Mouse (Mus musculus) forebrain, embryonic 15.5 days (tissue): ENCODE measurements around the gene Vmn2r25. TPM values are rescaled to one million over a fixed set of nuclear protein-coding genes. Genes with fewer than 3 reads are reported as not detected.
"Not testable (repeated sequence)": the region's sequence is repeated elsewhere in the genome, so short reads cannot be mapped to it uniquely, and the experiment has no call there.

Experiments used
- ATAC-seq: fragments of 200-750 bp; cut with Nextera tagmentation; replicated peaks from 2 replicates; pipeline ENCODE4 v1.8.0; 2017; ENCODE audit warnings: mild to moderate bottlenecking, moderate TSS enrichment, moderate library complexity
- H3K27ac ChIP-seq: fragments of 300-500 bp; sonication (generic); replicated peaks from 2 replicates; pipeline ENCODE4 v1.5.1; 2015; ENCODE audit warnings: mild to moderate bottlenecking, inconsistent platforms
- H3K27me3 ChIP-seq: fragments of 300-500 bp; sonication (generic); 2 replicates; pipeline ENCODE4 v1.6.1; 2015; ENCODE audit warnings: inconsistent platforms
- H3K36me3 ChIP-seq: fragments of 300-500 bp; sonication (generic); 2 replicates; pipeline ENCODE4 v1.6.1; 2015; ENCODE audit warnings: mild to moderate bottlenecking, inconsistent platforms
- H3K4me1 ChIP-seq: fragments of 300-500 bp; sonication (generic); 2 replicates; pipeline ENCODE4 v1.6.1; 2015; ENCODE audit warnings: inconsistent platforms
- H3K4me2 ChIP-seq: fragments of 300-500 bp; sonication (generic); replicated peaks from 2 replicates; pipeline ENCODE4 v1.6.1; 2015; ENCODE audit warnings: mild to moderate bottlenecking, inconsistent platforms
- H3K4me3 ChIP-seq: fragments of 300-500 bp; sonication (generic); 2 replicates; pipeline ENCODE4 v1.5.1; 2015; ENCODE audit warnings: mild to moderate bottlenecking, inconsistent platforms
- H3K9ac ChIP-seq: fragments of 300-500 bp; sonication (generic); replicated peaks from 2 replicates; pipeline ENCODE4 v1.6.1; 2015; ENCODE audit warnings: mild to moderate bottlenecking, inconsistent platforms
- H3K9me3 ChIP-seq: fragments of 300-500 bp; sonication (generic); 2 replicates; pipeline ENCODE4 v1.6.1; 2016; ENCODE audit warnings: inconsistent platforms
- WGBS: fragments of 180-500 bp; shearing (Covaris S2); methylation state at CpG from one replicate; pipeline ENCODE4 v1.1.7; 2015; ENCODE audit warnings: mixed read lengths; 5-methylcytosine and 5-hydroxymethylcytosine counted together
- polyA plus RNA-seq: library from polyadenylated mRNA; unstranded; fragments of >200 nt; fragmentation: Nextera tagmentation; extraction: Ambion mirVana; gene quantifications from 2 replicates; pipeline ENCODE4 v1.2.1, GENCODE M21; 2015

The Vmn2r25 gene
- polyA plus RNA-seq: not detected in 2 replicates

- H3K4me2 ChIP-seq, H3K27ac ChIP-seq, H3K27me3 ChIP-seq, H3K36me3 ChIP-seq, H3K4me3 ChIP-seq, ATAC-seq, H3K9me3 ChIP-seq, H3K4me1 ChIP-seq, H3K9ac ChIP-seq: not testable (repeated sequence)
- 76% methylated on average over 2 of the region's 2 CpGs for WGBS
Observed at GRCm38 (mm10) chr6:123853363-123853762, at the start of gene Vmn2r25. Gene Vmn2r25 (minus strand): TSS chr6:123853463.

GRCm38 (mm10) chr6:123819951-123820350, 33.3 kb downstream of the Vmn2r25 start:
- Histone ChIP-seq H3K4me3 (no peak overlapping the region), H3K9me3 (no peaks in the 10 kb centered on the region), H3K4me1 (no peaks in the 10 kb centered on the region), H3K9ac (no peak overlapping the region), H3K36me3 (no peaks in the 10 kb centered on the region), H3K27ac (no peak overlapping the region), H3K27me3 (no peaks in the 10 kb centered on the region), H3K4me2 (no peak overlapping the region)
- ATAC-seq: no peak
- 84% methylated on average over 8 of the region's 8 CpGs for WGBS

GRCm38 (mm10) chr6:123810291-123810690, 43.0 kb downstream of the Vmn2r25 start:
- not testable (repeated sequence) for ATAC-seq, H3K9ac ChIP-seq, H3K4me1 ChIP-seq, H3K36me3 ChIP-seq, H3K4me3 ChIP-seq, H3K27ac ChIP-seq, H3K27me3 ChIP-seq, H3K9me3 ChIP-seq, H3K4me2 ChIP-seq

DNA sequence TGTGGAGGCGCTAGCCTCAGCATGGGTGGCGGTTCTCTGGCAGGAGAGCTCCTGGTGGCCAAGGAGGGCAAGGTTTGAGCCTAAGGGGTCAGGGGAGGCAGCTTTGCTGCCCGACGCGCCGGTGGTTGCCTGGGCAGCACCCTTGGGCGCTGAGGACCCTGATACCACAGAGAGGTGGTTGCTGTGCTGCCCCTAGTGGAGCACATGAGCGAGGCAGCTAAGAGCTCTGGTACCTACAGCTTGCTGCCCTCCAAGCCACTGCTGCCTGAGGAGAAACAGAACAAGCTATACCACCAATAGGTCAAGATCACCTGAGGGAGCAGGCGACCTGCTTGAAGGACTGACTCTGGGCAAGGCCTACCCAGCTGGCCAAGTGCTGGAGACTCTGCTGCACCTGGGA, 59.5 kb downstream of the Vmn2r25 start:
- no peak for ATAC-seq
- Histone ChIP-seq H3K4me1 (no peaks in the 10 kb centered on the region), H3K9me3 (no peaks in the 10 kb centered on the region), H3K27ac (no peak overlapping the region), H3K9ac (no peak overlapping the region), H3K36me3 (no peaks in the 10 kb centered on the region), H3K27me3 (no peaks in the 10 kb centered on the region), H3K4me2 (no peak overlapping the region), H3K4me3 (no peak overlapping the region)
- 41% methylated on average over 9 of the region's 9 CpGs for WGBS

DNA sequence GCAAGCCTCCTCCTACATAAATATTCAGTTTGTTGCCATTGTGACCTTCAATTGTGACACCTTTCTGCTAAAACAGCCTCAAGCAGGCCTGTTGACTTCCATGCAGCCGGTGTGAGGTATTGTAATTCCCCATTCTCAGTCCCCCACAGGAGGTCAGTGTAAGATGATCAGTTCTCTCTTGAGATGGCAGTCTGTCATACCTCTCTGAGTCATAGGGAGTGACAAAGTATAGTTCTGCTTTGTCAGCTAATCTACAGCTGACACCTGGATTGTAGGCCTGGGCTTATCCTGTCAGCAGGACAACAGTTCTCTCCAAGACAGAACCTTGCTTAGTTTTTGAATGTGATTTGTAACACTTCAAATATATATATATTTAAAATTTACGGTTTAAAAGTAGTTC, 68.4 kb downstream of the Vmn2r25 start:
- no peak overlapping the region for H3K4me3 ChIP-seq
- no peaks in the 10 kb centered on the region for H3K27me3 ChIP-seq
- H3K9ac ChIP-seq: no peak overlapping the region
- ATAC-seq: no peak
- no peaks in the 10 kb centered on the region for H3K9me3 ChIP-seq
- H3K4me1 ChIP-seq: no peaks in the 10 kb centered on the region
- H3K4me2 ChIP-seq: no peak overlapping the region
- 75% methylated on average over 2 of the region's 2 CpGs for WGBS
- H3K27ac ChIP-seq: no peak overlapping the region
- no peaks in the 10 kb centered on the region for H3K36me3 ChIP-seq

- ATAC-seq: no peak
- Histone ChIP-seq H3K27ac (no peak within 1 kb of the TSS), H3K9me3 (no peaks in the 10 kb centered on the region), H3K9ac (no peak within 1 kb of the TSS), H3K4me2 (no peak within 1 kb of the TSS), H3K4me1 (no peaks in the 10 kb centered on the region), H3K27me3 (no peaks in the 10 kb centered on the region), H3K4me3 (no peak within 1 kb of the TSS), H3K36me3 (no peaks in the 10 kb centered on the region)
- WGBS: 86% methylated on average over 1 of the region's 1 CpGs
Observed at GRCm38 (mm10) chr6:123778579-123778978, 74.7 kb downstream of the Vmn2r25 start, which contains the start of gene Vmn2r24. Gene Vmn2r24 (plus strand): TSS chr6:123778879.

Other genes starting within 250 kb of the Vmn2r25 start
- not detected in 2 replicates for gene Vmn2r22, start 202.7 kb downstream of the Vmn2r25 start, polyA plus RNA-seq
- not detected in 2 replicates for gene Vmn2r23, start 150.8 kb downstream of the Vmn2r25 start, polyA plus RNA-seq
- gene Vmn2r24, start 74.6 kb downstream of the Vmn2r25 start, polyA plus RNA-seq: not detected in 2 replicates
- not detected in 2 replicates for gene Vmn2r26, start 171.1 kb upstream of the Vmn2r25 start, polyA plus RNA-seq